Mouse (Mus musculus) erythroblast, embryonic 14.5 days (primary cell): ENCODE data around the gene Fry. TPM values are rescaled to one million over a fixed set of nuclear protein-coding genes. Genes with fewer than 3 reads are reported as not detected.

Experiments used
- H3K27me3 ChIP-seq: 2 replicates; pipeline ENCODE4 v1.6.1; 2012; ENCODE audit warnings: inconsistent platforms; ENCODE audit not compliant: control insufficient read depth
- H3K36me3 ChIP-seq: 2 replicates; pipeline ENCODE4 v1.6.1; 2012; ENCODE audit warnings: mild to moderate bottlenecking, inconsistent platforms; ENCODE audit not compliant: control insufficient read depth
- H3K4me1 ChIP-seq: 2 replicates; pipeline ENCODE4 v1.6.1; 2012; ENCODE audit warnings: inconsistent platforms; ENCODE audit not compliant: control insufficient read depth
- H3K4me3 ChIP-seq: replicated peaks from 2 replicates; pipeline ENCODE3; 2012; ENCODE audit warnings: moderate library complexity, mild to moderate bottlenecking, inconsistent platforms
- H3K9me3 ChIP-seq: 2 replicates; pipeline ENCODE4 v1.6.1; 2012; ENCODE audit warnings: low read length, inconsistent platforms, mixed read lengths; ENCODE audit not compliant: control insufficient read depth
- GATA1 ChIP-seq: IDR thresholded peaks from 2 replicates; pipeline ENCODE4 v1.6.1; 2012; ENCODE audit warnings: low read length, inconsistent platforms, mixed read lengths
- TAL1 ChIP-seq: IDR thresholded peaks from 3 replicates; pipeline ENCODE4 v1.6.1; 2012; ENCODE audit warnings: low read length, inconsistent platforms, mixed read lengths
- polyA plus RNA-seq: library from polyadenylated mRNA; stranded (reverse); fragments of >175 nt; gene quantifications from 2 replicates; pipeline ENCODE4 v1.2.3, GENCODE M21; 2012

The Fry gene
- polyA plus RNA-seq, result 0.03 and 0.16 TPM in 2 replicates

DNA sequence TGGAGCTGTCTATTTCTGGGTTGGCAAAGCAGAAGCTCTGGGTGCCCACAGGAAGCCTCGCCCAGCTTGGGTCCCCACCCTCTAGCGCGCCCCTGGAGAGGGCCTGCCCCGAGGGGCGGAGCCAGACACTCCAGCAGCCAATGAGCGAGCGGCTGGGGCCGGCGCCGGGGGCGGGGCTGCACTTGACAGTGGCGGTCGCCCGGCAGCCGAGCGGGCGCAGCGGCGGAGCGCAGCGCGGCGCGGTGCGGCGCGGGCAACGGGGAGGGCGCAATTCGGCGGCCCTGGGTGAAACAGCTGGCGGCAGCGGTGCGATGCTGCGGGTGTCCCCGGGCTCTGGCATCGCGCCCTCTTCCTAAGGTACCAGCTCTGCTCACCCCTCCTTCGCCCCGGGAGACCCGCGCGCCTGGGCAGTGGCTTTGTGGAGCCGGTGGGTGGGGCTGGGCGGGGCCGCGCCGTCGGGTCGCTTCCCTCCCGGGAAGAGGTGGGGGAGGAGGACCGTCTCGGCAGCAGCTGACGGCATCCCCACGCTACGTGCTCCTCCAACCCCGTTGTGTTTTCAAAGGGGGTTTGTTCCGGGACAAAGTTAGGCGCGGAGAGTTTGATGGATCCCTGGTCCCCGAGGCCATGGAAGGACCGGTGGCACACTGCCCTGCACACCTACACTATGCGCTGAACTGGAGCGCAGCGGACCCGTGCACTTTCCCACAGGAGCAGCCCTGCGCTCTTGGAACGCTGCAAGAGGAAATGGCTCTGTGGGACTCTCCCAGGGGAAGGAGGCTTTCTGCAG lies at the start of gene Fry:
Gene Fry (plus strand): TSS at position 191 of the 787 bp plus-strand sequence.
- H3K9me3 ChIP-seq, result peaks cover 8% of the 10 kb centered on the region
- H3K27me3 ChIP-seq, result peaks cover 7% of the 10 kb centered on the region
- peaks cover 32% of the 10 kb centered on the region for H3K4me1 ChIP-seq
- TF ChIP-seq GATA1 (no peak), TAL1 (no peak)
- H3K4me3 ChIP-seq, result peak within 1 kb of the TSS; percentile 76
- H3K36me3 ChIP-seq, result no peaks in the 10 kb centered on the region

- Histone ChIP-seq H3K4me3 (no peak overlapping the region), H3K9me3 (no peaks in the 10 kb centered on the region), H3K36me3 (no peaks in the 10 kb centered on the region), H3K27me3 (no peaks in the 10 kb centered on the region), H3K4me1 (no peaks in the 10 kb centered on the region)
- TF ChIP-seq GATA1 (no peak), TAL1 (no peak)
Measured at GRCm38 (mm10) chr5:150070086-150070485, 48.4 kb upstream of the Fry start.

DNA sequence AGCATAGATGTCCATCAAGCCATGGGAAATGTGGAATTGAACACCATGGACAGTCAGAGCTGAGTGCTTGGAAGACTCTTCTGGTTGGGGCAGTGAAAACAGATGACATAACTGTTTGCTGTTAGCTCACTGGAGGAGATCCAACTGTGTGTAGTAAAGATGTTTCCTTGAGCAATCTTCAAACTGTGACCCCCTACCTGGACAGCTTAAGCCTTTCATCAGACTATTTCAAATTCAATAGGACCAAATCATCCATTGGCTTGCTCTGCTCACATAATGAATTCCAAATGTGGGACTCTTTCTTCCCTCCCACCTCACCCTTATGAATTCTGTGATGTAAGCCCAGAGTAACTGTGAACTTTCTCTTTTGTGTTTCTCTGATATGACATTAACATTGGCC lies 46.7 kb upstream of the Fry start:
- Histone ChIP-seq H3K27me3 (no peaks in the 10 kb centered on the region), H3K4me3 (no peak overlapping the region), H3K4me1 (no peaks in the 10 kb centered on the region), H3K36me3 (no peaks in the 10 kb centered on the region), H3K9me3 (no peaks in the 10 kb centered on the region)
- no peak for TF ChIP-seq TAL1
- no peak for TF ChIP-seq GATA1

DNA sequence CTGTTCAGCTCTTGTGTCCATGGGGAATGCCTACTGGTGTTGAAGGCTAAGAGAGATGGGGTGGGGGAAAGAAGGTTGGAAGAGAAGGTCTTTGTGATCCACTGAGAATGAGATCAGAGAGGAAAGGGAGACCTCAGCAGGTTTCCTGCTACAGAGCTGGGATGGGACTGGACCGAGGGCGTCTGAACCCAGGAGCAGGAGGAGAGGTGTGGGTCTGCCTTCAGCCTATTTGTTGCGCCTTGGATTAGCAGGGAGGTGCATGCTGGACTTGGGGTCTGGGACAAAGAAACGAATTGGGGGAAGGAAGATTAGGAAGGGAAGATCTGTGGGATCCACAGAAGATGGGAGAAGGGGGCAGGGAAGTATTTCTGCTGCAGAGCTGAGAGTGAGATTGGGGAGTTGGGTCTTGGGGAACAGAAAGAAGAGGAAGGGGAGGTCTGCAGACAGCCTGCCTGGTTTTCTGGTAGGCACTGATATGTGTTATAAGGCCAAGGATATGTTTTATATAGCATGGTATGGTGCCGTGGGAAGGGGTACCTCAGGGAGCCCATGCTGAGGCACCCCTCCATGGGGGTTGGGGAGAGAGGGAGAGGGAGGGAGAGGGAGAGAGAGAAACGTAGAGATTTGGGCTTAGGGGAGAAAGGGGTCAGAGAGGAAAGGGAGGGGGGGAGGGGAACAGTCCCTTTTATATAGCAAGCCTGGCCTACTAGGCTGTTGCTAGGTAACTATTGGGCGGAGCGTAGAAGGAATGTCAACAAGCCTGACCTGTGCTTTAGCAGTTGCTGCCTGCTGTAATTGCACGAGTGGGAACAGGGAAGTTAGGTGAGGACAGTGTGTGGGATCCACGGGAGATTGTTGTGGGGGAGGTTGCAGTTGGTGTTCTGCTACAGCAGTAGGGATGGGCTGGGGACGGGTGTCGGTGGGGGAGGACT lies 38.3 kb upstream of the Fry start:
- no peaks in the 10 kb centered on the region for H3K9me3 ChIP-seq
- H3K36me3 ChIP-seq, result no peaks in the 10 kb centered on the region
- TF ChIP-seq GATA1, result no peak
- TF ChIP-seq TAL1, result no peak
- no peaks in the 10 kb centered on the region for H3K4me1 ChIP-seq
- H3K4me3 ChIP-seq, result no peak overlapping the region
- no peaks in the 10 kb centered on the region for H3K27me3 ChIP-seq

GRCm38 (mm10) chr5:150082696-150083095 lies 35.7 kb upstream of the Fry start:
- Histone ChIP-seq H3K4me3 (no peak overlapping the region), H3K9me3 (no peaks in the 10 kb centered on the region), H3K36me3 (no peaks in the 10 kb centered on the region), H3K4me1 (no peaks in the 10 kb centered on the region), H3K27me3 (no peaks in the 10 kb centered on the region)
- TF ChIP-seq TAL1 (no peak), GATA1 (no peak)

- Histone ChIP-seq H3K36me3 (no peaks in the 10 kb centered on the region), H3K4me1 (no peaks in the 10 kb centered on the region), H3K4me3 (no peak overlapping the region), H3K9me3 (no peaks in the 10 kb centered on the region), H3K27me3 (no peaks in the 10 kb centered on the region)
- no peak for TF ChIP-seq TAL1
- TF ChIP-seq GATA1, result no peak
Measured at GRCm38 (mm10) chr5:150083190-150083589, 35.3 kb upstream of the Fry start.

GRCm38 (mm10) chr5:150097620-150098019 lies 20.8 kb upstream of the Fry start:
- H3K27me3 ChIP-seq, result no peaks in the 10 kb centered on the region
- no peaks in the 10 kb centered on the region for H3K36me3 ChIP-seq
- no peaks in the 10 kb centered on the region for H3K4me1 ChIP-seq
- TF ChIP-seq TAL1 (no peak), GATA1 (no peak)
- H3K9me3 ChIP-seq, result no peaks in the 10 kb centered on the region
- H3K4me3 ChIP-seq, result no peak overlapping the region

GRCm38 (mm10) chr5:150098754-150099153 lies 19.7 kb upstream of the Fry start:
- TF ChIP-seq TAL1 (no peak), GATA1 (no peak)
- H3K36me3 ChIP-seq, result no peaks in the 10 kb centered on the region
- no peaks in the 10 kb centered on the region for H3K4me1 ChIP-seq

DNA sequence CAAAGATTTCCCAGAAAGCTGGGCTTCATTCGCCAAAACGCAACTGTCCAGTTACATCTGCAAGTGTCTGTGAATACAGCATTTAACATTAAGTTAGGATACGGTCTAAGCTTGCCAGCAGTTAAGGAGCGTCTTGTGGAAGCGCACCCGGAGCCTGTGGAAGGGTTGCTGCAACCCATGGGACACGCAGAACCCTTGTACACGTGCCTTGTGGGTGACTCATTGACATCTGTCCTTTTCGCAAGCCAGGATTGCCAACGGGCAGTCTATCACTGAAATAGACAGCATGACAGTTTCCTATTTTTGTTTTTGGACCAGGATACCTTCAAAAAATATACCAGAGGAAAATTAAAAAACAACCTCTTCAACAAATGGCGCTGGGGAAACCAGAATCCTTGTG lies 16.7 kb upstream of the Fry start:
- no peak for TF ChIP-seq GATA1
- no peak for TF ChIP-seq TAL1
- Histone ChIP-seq H3K36me3 (no peaks in the 10 kb centered on the region), H3K9me3 (peaks cover 4% of the 10 kb centered on the region), H3K27me3 (no peaks in the 10 kb centered on the region), H3K4me3 (no peak overlapping the region), H3K4me1 (no peaks in the 10 kb centered on the region)

More at GRCm38 (mm10) chr5:150098754-150099153, 19.7 kb upstream of the Fry start:
- no peaks in the 10 kb centered on the region for H3K27me3 ChIP-seq
- H3K4me3 ChIP-seq, result no peak overlapping the region
- peaks cover under 1% of the 10 kb centered on the region; the same call in 1 of the 2 replicates for H3K9me3 ChIP-seq
